Comparison of ENCODE assay signal across 1 mouse cellular context in genomic region chr6:42348281-42349005, GRCm38 (mm10).
TF ChIP-seq lines count a peak whose summit lies in the region.

No protein-coding gene starts in this region.

TF ChIP-seq in myocyte, 11 proteins besides CTCF, POLR2A, EP300 and RAD21 (continued from another document):
- TF ChIP-seq MYOD1 (IDR thresholded peaks at IDR 0.05; ENCODE audit: control insufficient read depth in 1 of 3, insufficient read length in 2 of 3, low read depth in 2 of 3) (no peak), USF1 (IDR thresholded peaks at IDR 0.05; ENCODE audit: low read depth) (no peak), TCF3 (IDR thresholded peaks at IDR 0.05; ENCODE audit: insufficient read length, low read depth) (no peak)
